Mouse (Mus musculus): ENCODE measurements around the gene Leprot. TPM values are rescaled to one million over a fixed set of nuclear protein-coding genes. Genes with fewer than 3 reads are reported as not detected.

Gene Leprot
- polyA plus RNA-seq (2014; fragmentation: Nextera tagmentation; extraction: Ambion mirVana) = 72.1 and 84.5 TPM in 2 replicates

DNA sequence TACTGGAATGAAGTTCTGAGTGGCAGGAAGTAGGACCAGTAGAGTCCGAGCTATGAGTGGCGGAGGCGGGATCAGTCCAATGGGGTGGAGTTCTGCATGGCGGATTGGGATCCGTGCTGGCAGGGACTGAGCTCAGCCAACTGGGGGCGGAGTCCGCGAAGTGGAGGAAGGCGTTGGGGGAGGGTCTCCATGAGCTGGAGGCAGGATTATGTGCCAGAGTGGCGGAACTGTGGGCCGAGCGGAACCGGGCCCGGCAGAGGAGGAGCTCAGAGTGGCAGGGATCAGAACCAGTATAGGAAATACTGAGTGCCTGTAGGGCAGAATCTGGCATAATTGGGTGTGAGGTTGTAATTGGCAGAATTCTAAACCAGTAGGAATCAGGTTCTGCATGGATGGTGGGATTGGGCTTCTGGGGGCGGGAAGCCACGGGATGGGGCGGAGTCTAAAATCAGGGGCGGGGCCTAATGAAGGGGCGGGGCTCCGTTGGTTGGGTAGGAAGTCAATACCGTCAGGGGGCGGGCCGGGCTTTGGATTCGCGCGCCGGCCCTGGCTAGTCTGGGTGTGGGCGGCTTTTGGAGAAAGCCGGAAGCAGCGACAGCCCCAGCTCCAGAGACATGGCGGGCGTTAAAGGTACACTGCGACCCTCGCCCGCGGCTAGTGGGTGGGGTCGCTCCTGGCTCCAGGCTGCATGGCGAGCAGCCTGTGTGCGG, at the start of gene Leprot:
Gene Leprot (plus strand): TSS at position 523 of the 710 bp plus-strand sequence.
- Histone ChIP-seq H3K36me3 (ENCODE audit: control insufficient read depth, insufficient read depth, low read length) (no peaks in the 10 kb centered on the region), H3K4me2 (ENCODE audit: low read depth, low read length) (peak within 1 kb of the TSS; percentile 58), H3K27ac (ENCODE audit: low read depth, low read length) (peak within 1 kb of the TSS; percentile 93), H3K27me3 (ENCODE audit: control insufficient read depth, insufficient read depth, low read length) (no peaks in the 10 kb centered on the region), H3K4me1 (ENCODE audit: control insufficient read depth, insufficient read depth, low read length) (peaks cover 9% of the 10 kb centered on the region; the same call in 1 of the 2 replicates), H3K4me3 (ENCODE audit: low read depth, low read length) (peak within 1 kb of the TSS; percentile 85), H3K9me3 (ENCODE audit: control insufficient read depth, low read length) (no peaks in the 10 kb centered on the region), H3K9ac (replicated peaks; ENCODE audit: low read depth, low read length) (peak within 1 kb of the TSS; percentile 90)
- ATAC-seq (ENCODE audit: low read depth) = peak; percentile 98
- under 1% methylated on average over 39 of the region's 39 CpGs for WGBS

DNA sequence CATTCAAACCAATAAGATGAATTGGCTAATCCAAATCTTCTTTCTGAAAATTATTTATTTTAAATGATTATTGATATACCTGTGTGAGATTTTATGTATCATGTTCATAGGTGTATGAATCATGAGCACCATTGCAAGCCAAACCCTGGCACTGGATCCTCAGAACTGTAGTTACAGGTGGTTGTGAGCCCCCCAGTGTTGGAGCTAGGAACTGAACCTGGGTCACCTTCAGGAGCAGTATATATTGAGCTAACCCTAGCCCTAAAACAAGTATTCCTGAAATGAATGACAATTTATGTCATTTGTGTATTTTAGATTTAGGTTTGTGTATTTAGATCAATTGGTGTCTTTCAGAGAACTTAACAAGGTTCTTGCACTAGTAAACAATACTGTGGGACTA, 45.8 kb upstream of the Leprot start:
- Histone ChIP-seq H3K4me2 (ENCODE audit: low read depth, low read length) (no peak overlapping the region), H3K27me3 (ENCODE audit: control insufficient read depth, insufficient read depth, low read length) (no peaks in the 10 kb centered on the region), H3K4me3 (ENCODE audit: low read depth, low read length) (no peak overlapping the region), H3K4me1 (ENCODE audit: control insufficient read depth, insufficient read depth, low read length) (no peaks in the 10 kb centered on the region), H3K27ac (ENCODE audit: low read depth, low read length) (no peak overlapping the region), H3K36me3 (ENCODE audit: control insufficient read depth, insufficient read depth, low read length) (no peaks in the 10 kb centered on the region), H3K9me3 (ENCODE audit: control insufficient read depth, low read length) (no peaks in the 10 kb centered on the region), H3K9ac (replicated peaks; ENCODE audit: low read depth, low read length) (no peak overlapping the region)
- ATAC-seq (ENCODE audit: low read depth) = no peak

DNA sequence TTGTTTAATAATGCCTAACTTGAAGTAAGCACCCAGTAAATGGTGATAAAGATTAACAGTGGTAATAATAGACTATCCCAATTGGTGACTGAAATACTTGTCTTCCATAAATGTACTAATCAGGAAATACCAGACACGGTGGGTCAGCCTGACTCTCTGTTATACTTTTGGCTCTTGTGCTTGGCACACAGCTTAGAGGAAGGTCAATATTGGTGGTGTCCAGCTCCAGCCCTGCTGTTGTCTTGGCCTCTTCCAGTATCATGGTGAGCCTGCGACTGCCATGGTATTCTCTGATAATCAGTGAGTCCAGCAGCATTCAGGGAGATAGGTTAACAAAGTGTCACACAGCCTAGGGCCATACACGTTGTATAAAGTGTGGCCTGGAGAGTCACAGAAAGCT, 43.9 kb upstream of the Leprot start:
- Histone ChIP-seq H3K27ac (ENCODE audit: low read depth, low read length) (no peak overlapping the region), H3K9ac (replicated peaks; ENCODE audit: low read depth, low read length) (no peak overlapping the region), H3K27me3 (ENCODE audit: control insufficient read depth, insufficient read depth, low read length) (no peaks in the 10 kb centered on the region), H3K36me3 (ENCODE audit: control insufficient read depth, insufficient read depth, low read length) (no peaks in the 10 kb centered on the region), H3K4me3 (ENCODE audit: low read depth, low read length) (no peak overlapping the region), H3K9me3 (ENCODE audit: control insufficient read depth, low read length) (no peaks in the 10 kb centered on the region), H3K4me1 (ENCODE audit: control insufficient read depth, insufficient read depth, low read length) (no peaks in the 10 kb centered on the region), H3K4me2 (ENCODE audit: low read depth, low read length) (no peak overlapping the region)
- 86% methylated on average over 3 of the region's 3 CpGs for WGBS
- ATAC-seq (ENCODE audit: low read depth) = no peak

DNA sequence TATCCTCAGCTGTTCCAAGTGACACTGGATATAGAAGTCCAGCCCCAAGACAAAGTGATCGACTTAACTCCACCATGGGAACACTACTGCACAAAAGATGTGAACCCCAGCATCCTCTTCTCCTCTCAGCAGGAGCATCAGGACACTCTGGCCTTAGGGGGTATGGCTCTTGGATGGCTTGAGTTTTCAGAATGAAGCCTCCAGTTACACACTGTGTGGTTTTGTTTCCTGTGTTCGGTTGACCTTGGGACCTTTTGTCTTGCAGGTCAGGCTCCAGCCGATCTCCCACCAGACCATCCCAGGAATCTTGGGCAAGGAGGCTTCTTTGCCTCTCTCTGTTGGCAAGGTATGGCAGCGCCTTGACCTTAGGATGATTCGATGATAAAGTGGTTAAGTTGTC, 31.0 kb upstream of the Leprot start:
- Histone ChIP-seq H3K36me3 (ENCODE audit: control insufficient read depth, insufficient read depth, low read length) (peaks cover 26% of the 10 kb centered on the region), H3K4me2 (ENCODE audit: low read depth, low read length) (no peak overlapping the region), H3K9ac (replicated peaks; ENCODE audit: low read depth, low read length) (no peak overlapping the region), H3K27me3 (ENCODE audit: control insufficient read depth, insufficient read depth, low read length) (no peaks in the 10 kb centered on the region), H3K4me3 (ENCODE audit: low read depth, low read length) (no peak overlapping the region), H3K4me1 (ENCODE audit: control insufficient read depth, insufficient read depth, low read length) (no peaks in the 10 kb centered on the region), H3K9me3 (ENCODE audit: control insufficient read depth, low read length) (no peaks in the 10 kb centered on the region), H3K27ac (ENCODE audit: low read depth, low read length) (no peak overlapping the region)
- WGBS = 89% methylated on average over 5 of the region's 5 CpGs
- no peak for ATAC-seq (ENCODE audit: low read depth)

DNA sequence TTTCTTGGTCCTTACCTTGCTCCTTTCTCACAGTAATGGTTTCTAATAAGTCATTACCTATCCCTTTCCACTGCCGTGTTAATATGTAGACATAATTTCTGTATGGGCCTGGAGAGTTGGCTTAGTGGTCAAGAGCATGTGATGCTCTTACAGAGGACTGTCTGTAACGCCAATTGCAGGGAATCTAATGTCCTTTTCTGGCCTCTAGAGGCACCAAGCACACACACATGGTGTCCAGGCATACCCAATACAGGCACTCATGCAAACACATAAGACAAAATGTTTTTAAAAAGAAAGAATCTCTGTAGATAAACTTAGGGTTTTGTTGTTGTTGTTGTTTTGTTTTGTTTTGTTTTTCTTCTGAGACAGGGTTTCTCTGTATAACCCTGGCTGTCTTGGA, 29.8 kb upstream of the Leprot start:
- H3K4me2 ChIP-seq (ENCODE audit: low read depth, low read length) = no peak overlapping the region
- H3K36me3 ChIP-seq (ENCODE audit: control insufficient read depth, insufficient read depth, low read length) = peaks cover 27% of the 10 kb centered on the region
- no peaks in the 10 kb centered on the region for H3K4me1 ChIP-seq (ENCODE audit: control insufficient read depth, insufficient read depth, low read length)
- no peak overlapping the region for H3K9ac ChIP-seq (replicated peaks; ENCODE audit: low read depth, low read length)
- no peak overlapping the region for H3K27ac ChIP-seq (ENCODE audit: low read depth, low read length)
- H3K4me3 ChIP-seq (ENCODE audit: low read depth, low read length) = no peak overlapping the region
- H3K27me3 ChIP-seq (ENCODE audit: control insufficient read depth, insufficient read depth, low read length) = no peaks in the 10 kb centered on the region
- H3K9me3 ChIP-seq (ENCODE audit: control insufficient read depth, low read length) = no peaks in the 10 kb centered on the region
- 74% methylated on average over 2 of the region's 2 CpGs for whole genome bisulfite sequencing
- no peak for ATAC-seq (ENCODE audit: low read depth)

DNA sequence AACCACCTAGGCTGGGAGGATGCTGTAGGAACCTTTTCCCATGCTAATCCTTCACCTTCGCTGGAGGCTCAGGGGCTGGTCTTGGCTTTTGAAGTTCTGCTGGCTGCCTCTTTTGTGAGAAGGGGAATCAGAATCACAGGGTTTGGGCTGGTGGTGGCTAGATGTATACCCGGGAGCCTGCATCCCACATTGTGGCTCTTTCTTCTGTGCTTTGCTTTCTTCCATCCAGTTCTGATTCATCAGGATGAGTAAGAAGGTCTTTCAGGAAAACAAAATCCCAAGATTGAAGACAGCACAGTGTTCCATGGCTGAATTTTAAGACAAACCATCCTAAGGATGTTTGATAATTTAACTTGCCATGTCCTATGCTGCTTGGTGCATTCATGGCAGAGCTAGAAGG, 27.3 kb upstream of the Leprot start:
- no peak overlapping the region for H3K9ac ChIP-seq (replicated peaks; ENCODE audit: low read depth, low read length)
- 61% methylated on average over 2 of the region's 2 CpGs for WGBS
- no peaks in the 10 kb centered on the region for H3K9me3 ChIP-seq (ENCODE audit: control insufficient read depth, low read length)
- H3K36me3 ChIP-seq (ENCODE audit: control insufficient read depth, insufficient read depth, low read length) = peaks cover 19% of the 10 kb centered on the region
- no peak overlapping the region for H3K27ac ChIP-seq (ENCODE audit: low read depth, low read length)
- no peak for ATAC-seq (ENCODE audit: low read depth)
- H3K27me3 ChIP-seq (ENCODE audit: control insufficient read depth, insufficient read depth, low read length) = no peaks in the 10 kb centered on the region
- H3K4me2 ChIP-seq (ENCODE audit: low read depth, low read length) = no peak overlapping the region
- H3K4me1 ChIP-seq (ENCODE audit: control insufficient read depth, insufficient read depth, low read length) = no peaks in the 10 kb centered on the region
- no peak overlapping the region for H3K4me3 ChIP-seq (ENCODE audit: low read depth, low read length)

DNA sequence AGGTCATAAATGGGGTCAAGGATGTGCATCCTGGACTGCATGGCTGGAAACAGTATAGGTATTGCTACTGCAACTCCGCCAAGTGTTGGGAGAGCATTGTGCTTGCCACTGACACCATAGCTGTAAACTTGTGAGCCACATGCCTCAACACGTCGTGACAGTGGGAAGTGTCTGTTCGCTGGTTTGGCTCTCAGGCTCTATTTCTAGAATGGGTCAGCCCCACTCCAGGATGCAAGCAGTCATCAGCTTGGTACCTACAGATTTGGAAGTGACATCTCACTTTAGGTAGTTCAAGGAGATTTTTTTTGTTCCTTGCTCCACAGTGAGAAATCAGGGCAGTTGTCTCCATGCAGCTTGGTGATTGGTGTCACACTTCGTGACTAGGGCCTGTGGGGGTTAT, 26.3 kb upstream of the Leprot start:
- Histone ChIP-seq H3K9ac (replicated peaks; ENCODE audit: low read depth, low read length) (no peak overlapping the region), H3K27me3 (ENCODE audit: control insufficient read depth, insufficient read depth, low read length) (no peaks in the 10 kb centered on the region), H3K4me3 (ENCODE audit: low read depth, low read length) (no peak overlapping the region), H3K4me2 (ENCODE audit: low read depth, low read length) (no peak overlapping the region), H3K27ac (ENCODE audit: low read depth, low read length) (no peak overlapping the region), H3K9me3 (ENCODE audit: control insufficient read depth, low read length) (no peaks in the 10 kb centered on the region), H3K4me1 (ENCODE audit: control insufficient read depth, insufficient read depth, low read length) (no peaks in the 10 kb centered on the region), H3K36me3 (ENCODE audit: control insufficient read depth, insufficient read depth, low read length) (peaks cover 12% of the 10 kb centered on the region)
- 90% methylated on average over 5 of the region's 5 CpGs for WGBS
- ATAC-seq (ENCODE audit: low read depth) = no peak

DNA sequence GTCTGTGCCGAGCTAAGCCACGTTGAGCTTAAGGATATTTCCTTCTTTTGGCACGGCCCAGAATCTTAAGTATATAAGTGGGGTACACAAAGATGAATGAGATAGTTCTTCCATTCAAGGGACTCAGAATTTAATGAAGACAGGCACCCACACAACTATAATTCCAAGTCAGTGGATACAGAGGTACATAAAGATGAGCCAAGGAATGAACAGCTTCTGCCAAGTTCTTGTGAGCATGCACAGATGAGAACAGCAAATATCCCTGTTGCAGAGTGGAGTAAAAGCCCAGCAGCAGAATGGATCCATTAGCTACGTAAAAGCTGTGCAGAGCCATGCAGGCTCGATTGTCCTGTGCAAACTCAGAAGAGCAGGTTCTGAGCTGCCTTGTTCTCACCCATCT, 22.2 kb upstream of the Leprot start:
- no peak for ATAC-seq (ENCODE audit: low read depth)
- H3K9me3 ChIP-seq (ENCODE audit: control insufficient read depth, low read length) = no peaks in the 10 kb centered on the region
- H3K27me3 ChIP-seq (ENCODE audit: control insufficient read depth, insufficient read depth, low read length) = no peaks in the 10 kb centered on the region
- 97% methylated on average over 5 of the region's 5 CpGs for WGBS
- H3K9ac ChIP-seq (replicated peaks; ENCODE audit: low read depth, low read length) = no peak overlapping the region
- peaks cover 17% of the 10 kb centered on the region; the same call in 1 of the 2 replicates for H3K36me3 ChIP-seq (ENCODE audit: control insufficient read depth, insufficient read depth, low read length)
- no peaks in the 10 kb centered on the region for H3K4me1 ChIP-seq (ENCODE audit: control insufficient read depth, insufficient read depth, low read length)
- H3K4me3 ChIP-seq (ENCODE audit: low read depth, low read length) = no peak overlapping the region
- H3K4me2 ChIP-seq (ENCODE audit: low read depth, low read length) = no peak overlapping the region
- no peak overlapping the region for H3K27ac ChIP-seq (ENCODE audit: low read depth, low read length)

DNA sequence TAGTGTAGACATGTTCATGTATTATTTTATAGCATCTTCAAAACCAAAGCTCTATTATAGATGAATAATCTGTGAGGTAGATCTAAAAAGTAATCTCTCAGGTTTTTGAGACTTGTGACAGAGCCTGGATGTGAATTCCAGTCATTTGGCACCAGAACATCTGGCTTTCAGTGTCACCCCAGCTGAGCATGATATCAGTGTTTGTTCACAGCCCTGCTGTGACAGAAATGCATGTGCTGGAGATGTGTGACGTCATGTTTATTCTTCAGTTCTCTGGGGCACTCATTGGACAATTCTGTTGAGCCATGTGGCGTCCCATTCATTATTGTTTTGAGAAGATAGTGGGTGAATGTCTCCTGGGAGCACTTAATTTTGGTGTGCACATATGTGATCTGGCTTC, 11.9 kb upstream of the Leprot start:
- 61% methylated on average over 2 of the region's 2 CpGs for WGBS

More for the DNA sequence above, 11.9 kb upstream of the Leprot start:
- no peak overlapping the region for H3K4me3 ChIP-seq (ENCODE audit: low read depth, low read length)
- ATAC-seq (ENCODE audit: low read depth) = no peak
- H3K27ac ChIP-seq (ENCODE audit: low read depth, low read length) = no peak overlapping the region
- no peaks in the 10 kb centered on the region for H3K9me3 ChIP-seq (ENCODE audit: control insufficient read depth, low read length)
- H3K9ac ChIP-seq (replicated peaks; ENCODE audit: low read depth, low read length) = no peak overlapping the region
- H3K27me3 ChIP-seq (ENCODE audit: control insufficient read depth, insufficient read depth, low read length) = no peaks in the 10 kb centered on the region
- no peaks in the 10 kb centered on the region for H3K4me1 ChIP-seq (ENCODE audit: control insufficient read depth, insufficient read depth, low read length)
- no peak overlapping the region for H3K4me2 ChIP-seq (ENCODE audit: low read depth, low read length)
- peaks cover 10% of the 10 kb centered on the region; the same call in 1 of the 2 replicates for H3K36me3 ChIP-seq (ENCODE audit: control insufficient read depth, insufficient read depth, low read length)

Data from neural tube, embryonic 14.5 days (tissue).